Mouse (Mus musculus): ENCODE measurements around the gene Marf1.
A peak's percentile ranks its signal among the peaks of the same experiment; 100 is the strongest.
"Not testable (repeated sequence)": the region's sequence is repeated elsewhere in the genome, so short reads cannot be mapped to it uniquely, and the experiment has no call there.

Marf1 gene

DNA sequence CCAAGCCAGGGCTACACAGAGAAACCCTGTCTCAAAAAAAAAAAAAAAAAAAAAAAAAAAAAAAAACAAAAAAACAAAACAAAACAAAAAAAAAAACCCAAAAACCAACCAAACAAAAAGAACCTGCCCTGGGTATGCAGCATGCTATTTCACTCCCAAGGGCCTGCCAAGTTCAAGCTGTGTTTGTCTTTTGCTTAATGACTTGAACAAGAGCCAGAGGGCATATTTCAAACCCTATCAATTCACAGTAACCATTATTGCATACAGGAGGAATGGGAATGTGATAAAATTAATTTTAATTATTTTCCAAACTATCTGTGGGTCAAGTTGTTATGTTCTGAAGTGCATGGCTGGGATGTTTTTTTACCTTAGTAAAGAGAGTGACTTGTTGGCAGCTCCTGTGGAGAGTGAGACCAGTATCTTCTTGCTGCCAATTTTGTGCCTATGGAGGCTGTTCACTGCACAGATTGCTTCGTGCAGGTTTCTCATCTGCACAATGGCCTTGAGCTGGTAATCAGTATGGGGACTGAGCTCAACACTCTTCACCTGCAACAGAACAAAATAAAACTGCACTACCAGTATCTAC lies 25.1 kb downstream of the Marf1 start:
- no peak for DNase-seq (ENCODE audit: low spot score)

DNA sequence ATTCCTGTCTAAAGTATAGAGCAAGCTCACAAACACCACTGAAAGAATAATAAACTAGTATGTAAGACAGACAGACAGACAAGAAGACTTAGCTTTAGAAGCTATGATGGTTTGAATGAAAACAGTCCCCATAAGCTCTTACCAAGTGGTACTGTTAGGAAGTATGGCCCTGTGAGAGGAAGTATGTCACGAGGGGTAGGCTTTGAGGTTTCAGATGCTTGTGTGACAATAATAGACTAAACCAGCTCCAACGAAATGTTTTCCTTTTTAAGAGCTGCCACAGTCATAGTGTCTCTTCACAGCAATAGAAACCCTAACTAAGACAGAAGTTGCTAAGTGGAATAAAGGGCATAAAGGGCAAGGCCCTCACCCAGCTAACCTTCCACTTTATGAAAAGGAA lies 28.1 kb downstream of the Marf1 start:
- DNase-seq (ENCODE audit: low spot score), result no peak

DNA sequence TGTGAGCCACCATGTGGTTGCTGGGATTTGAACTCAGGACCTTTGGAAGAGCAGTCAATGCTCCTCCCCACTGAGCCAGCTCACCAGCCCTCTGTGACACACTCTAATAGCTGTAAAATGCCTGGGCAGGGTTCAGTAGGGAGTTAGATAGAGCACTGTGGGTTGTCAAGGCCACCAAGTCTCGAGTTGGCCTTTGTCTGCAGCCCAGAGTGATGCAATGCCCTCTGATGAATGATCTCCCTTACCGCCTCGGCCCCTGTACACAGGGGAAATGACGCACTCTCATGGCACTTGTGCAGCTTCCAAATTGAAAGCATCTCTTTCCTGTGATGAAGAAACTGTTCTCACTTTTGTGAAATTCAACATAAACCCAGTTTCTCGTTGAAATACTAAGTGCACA lies 31.3 kb downstream of the Marf1 start:
- no peak for DNase-seq (ENCODE audit: low spot score)

DNA sequence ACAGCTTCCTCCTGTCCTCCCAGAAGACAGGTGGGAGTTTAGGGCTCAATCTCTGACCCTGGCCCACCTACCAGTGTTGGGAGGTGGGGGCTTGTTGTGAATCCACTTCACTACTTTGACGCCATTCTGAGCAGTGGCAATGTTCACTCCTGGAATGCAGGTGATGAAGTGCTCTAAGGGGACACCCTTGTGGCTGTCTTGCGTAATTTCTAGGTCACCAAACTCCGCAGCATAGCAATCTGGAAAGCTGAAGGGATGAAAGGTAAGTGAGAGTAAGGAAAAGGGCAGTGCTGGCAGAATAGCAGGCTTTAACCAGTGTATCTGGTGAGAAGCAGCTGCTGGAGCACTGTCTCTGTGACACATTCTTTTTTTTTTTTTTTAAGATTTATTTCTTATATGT lies 31.8 kb downstream of the Marf1 start:
- no peak for DNase-seq (ENCODE audit: low spot score)

DNA sequence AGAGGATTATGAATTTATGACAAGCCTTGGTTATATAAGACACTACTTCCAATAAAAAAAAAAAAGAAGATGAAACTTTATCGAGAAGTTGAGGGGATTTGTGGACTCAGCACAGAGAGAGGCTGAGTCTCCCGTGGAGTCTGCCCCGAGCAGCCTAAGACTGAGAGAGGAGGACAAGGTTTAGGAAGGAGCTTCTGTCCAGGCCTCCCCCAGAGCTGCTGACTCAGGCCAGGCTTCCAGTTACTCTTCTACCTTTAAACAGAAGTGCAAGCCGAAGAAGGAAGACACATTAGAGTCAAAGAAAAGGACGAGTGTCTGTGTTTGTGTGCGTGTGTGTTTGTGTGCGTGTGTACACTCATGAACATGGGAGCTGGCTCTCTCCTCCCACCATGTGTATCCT lies 32.4 kb downstream of the Marf1 start:
- DNase-seq (ENCODE audit: low spot score), result no peak

DNA sequence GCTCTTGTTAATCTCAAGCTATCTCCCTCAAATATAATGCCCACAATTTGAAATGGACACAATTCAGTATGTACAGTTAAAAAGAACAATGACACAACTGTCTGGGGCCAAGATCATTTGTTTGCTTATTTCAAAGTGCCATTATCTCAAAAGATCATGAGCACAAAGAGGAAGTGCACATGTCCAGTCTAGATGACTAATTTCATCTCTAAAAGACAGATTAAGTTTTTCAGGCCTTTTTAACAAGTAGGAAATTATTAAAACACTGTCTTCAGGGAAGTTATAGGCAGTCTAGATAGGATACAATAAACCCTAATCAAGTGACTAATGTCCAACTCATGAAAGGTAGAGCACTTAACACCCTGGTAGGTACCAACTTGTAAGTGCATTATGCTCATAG lies 34.2 kb downstream of the Marf1 start:
- DNase-seq (ENCODE audit: low spot score), result no peak

DNA sequence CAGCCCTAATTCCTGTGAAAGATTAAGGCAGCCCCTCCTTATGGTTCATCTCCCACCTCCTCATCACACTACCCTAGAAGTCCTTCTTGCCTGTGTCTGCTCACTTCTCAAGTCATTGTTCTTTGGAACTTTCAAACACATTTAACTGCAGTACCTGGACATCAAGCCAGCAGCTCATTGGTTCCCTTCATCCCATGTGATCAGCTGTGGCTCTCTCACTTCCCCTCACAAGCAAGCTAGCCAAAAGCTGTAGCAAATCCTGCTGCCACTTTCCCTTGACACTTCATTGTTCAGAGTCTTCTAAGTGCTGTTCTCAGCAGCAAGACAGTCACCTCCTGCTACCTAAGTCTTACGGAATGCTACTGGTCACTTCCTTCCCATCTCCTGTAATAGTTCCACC lies 37.9 kb downstream of the Marf1 start:
- no peak for DNase-seq (ENCODE audit: low spot score)

DNA sequence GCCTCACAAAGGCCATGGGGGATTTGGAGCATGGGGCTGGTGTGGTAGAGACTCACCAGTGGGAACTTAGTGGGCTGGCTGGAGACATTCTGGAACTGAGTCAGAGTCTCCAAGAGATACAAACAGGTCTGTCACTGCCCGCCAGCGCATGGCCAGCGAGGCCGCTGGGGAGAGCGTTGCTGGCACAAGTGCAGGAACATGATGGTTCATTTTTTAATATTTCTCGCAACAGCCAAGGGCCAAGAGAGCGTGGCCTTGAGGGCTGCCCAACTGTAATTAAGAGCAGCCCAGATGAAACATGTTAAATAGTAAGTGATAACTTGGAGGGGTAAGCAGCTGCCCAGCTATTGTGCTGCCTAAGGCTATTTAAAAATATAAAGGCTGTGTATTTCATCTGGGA lies 38.4 kb downstream of the Marf1 start:
- DNase-seq (ENCODE audit: low spot score), result peak; percentile 75

DNA sequence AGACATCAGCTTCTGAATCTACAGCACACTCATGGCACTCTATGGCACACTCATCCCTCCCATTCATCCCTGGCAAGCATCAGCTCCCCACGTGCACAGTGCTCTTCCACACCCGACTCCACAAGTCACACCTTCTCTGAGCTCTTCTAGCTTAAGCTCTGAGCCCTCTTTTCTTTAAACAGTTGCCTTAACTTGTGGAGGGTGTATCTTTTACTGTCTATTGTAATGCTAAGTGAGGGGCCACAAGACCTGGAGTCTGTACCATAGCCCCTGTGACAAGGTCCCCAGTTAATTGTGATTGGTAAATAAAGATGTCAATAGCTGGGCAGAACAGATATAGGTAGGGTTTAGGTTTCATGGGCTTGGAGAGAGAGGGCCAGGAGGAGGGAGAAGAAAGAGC lies 39.2 kb downstream of the Marf1 start:
- DNase-seq (ENCODE audit: low spot score), result no peak

DNA sequence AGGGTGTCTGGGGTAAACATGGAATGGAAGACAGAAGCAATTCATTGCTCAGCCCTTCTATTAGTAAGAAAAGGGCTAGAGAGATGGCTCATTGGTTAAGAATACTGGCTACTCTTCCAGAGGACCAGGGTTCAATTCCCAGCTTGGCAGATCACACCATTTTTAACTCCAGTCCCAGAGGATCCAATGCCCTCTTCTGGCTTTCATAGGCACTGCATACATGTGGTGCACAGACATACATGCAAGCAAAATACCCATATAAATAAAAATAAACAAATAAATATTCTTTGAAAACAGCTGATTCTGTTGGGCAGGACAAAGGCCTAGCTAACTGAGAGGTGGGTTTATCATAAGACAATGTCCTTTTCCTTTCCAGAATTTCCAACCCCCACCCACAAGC lies 40.6 kb downstream of the Marf1 start:
- DNase-seq (ENCODE audit: low spot score), result no peak

DNA sequence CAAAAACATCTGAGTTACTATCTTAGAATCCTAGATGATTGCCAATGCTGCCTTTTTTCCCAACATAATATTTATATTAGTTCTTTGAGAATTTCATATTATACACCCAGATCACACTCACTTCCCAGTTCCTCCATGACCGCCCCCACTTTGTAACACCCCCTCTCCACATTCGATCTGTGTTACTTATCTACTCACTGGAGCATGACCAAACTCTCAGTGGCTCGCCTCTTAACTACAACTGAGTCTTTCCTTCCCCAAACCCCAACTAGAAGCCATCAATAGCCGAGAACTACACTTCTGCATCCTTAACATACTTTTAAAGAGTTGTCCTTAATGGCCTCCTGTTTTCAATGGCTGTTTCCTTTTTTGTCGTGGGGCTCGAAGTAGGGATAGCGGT lies 41.6 kb downstream of the Marf1 start:
- DNase-seq (ENCODE audit: low spot score), result no peak

DNA sequence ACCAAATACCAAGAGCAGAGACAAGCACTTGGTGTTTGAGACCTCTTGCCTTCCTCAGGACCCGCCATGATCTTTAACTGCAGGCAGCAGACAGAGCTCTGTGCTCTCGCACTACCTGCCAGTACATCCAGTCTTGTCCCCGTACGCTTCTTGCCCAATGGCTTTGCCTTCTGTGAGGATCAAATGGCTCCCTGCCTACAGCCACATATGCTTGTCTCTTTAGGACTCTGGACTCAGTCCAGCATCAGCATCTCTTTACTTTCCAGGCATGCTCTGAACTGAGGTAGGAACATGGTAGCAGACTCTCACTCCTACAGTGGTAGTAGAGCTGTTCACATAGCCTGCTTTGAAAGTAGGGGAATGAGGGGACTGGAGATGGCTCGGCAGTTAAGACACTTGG lies 42.2 kb downstream of the Marf1 start:
- DNase-seq (ENCODE audit: low spot score), result no peak

DNA sequence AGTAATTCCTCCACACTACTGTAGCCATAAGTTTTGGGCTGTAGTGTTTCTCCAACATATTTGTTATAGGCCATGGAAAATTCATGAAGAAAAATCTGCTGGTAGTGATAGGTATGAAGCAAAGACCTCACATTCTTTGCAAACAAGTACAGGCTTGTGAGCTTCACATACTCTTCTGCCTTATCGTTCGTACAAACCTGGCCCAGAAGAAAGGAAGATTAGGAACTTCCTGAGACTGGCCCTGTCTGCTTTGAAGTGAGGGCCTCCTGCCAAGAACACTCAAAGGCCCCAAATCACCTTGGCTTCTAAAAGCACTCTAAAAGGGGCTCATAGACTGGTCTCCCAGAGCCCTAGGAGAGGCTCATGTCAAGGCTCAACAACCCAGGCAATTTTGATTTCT lies 45.9 kb downstream of the Marf1 start:
- DNase-seq (ENCODE audit: low spot score), result no peak

DNA sequence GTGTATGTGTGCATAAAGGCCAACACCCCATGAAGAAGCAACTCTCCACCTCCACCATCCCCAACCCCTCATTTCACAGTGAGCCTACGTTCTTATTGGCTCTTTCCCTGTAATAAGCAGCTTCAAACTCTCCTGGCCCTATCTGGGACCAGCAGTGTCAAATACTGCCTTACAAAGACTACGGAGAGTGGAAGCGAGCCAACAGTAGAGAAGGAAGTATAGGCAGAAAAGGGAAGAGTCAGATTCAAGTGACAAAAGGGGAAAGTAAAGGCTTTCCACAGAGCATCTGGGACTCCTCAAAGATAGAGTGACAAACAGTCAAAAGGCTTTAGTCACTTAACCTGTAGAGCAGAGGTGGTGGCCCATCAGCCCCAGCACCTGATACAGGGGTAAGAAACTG lies 50.4 kb downstream of the Marf1 start:
- no peak for DNase-seq (ENCODE audit: low spot score)

DNA sequence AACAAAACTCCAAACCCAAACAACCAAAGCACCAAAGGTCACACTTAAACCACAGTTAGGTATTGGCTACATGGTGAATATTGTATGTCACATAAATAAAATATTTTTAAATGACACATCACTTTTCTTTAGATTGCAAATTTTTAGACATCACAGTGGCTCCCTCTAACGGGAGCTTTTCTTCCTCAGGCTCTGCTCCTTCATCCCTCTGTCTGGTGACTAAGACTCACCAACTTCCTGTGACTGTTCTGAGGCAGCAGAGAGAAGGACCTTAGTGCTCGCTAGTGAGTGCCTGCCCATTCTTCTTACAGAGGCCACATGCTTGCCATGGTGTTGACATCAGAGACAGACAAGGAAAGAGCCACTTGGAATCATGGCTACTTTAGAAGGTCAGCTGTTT lies 51.0 kb downstream of the Marf1 start:
- DNase-seq (ENCODE audit: low spot score), result no peak

DNA sequence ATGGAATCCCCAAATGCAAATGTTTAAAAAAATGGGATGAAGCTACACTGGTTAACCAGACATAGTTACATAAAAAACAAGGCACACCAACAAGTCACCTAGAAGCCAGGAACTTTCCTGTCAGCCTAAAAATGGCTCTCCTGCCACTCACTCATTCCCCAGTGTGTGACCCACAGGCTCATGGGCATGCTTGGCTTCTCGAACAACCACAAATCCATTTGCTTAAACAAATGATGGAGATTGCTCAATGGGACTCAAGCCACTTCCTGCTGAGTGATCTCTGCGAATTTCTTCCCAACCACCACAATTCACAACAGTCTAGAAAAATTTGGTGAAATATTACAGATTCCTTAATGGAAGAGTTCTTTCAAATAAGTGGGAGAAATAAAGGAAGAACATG lies 52.2 kb downstream of the Marf1 start:
- DNase-seq (ENCODE audit: low spot score), result no peak

DNA sequence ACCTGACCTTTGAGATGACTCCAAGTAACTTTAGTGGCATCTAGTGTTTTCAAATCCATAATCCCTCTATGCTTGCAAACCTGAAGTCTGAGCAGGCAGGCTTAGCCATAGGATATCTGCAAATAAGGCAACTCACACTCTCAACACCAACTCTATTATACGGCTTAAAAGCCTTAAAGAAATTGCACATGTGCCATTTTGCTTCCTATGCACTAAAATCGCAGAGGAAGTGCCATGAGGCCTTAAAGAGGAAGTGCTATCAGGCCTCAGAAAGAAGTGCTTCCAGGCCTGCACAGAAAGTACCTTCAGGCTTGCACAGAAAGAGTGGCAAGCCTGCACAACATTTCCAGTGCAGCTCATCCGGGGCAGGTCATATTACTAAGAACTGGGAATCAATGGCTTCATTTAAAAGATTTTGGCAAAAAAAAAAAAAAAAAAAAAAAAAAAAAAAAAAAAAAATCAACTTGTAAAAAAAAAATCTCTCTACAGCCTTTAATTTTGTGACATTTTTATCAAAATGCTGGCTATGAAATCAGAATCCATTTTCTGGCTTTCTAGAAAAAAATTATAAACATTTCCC lies 53.4 kb downstream of the Marf1 start:
- no peak for DNase-seq (ENCODE audit: low spot score)

DNA sequence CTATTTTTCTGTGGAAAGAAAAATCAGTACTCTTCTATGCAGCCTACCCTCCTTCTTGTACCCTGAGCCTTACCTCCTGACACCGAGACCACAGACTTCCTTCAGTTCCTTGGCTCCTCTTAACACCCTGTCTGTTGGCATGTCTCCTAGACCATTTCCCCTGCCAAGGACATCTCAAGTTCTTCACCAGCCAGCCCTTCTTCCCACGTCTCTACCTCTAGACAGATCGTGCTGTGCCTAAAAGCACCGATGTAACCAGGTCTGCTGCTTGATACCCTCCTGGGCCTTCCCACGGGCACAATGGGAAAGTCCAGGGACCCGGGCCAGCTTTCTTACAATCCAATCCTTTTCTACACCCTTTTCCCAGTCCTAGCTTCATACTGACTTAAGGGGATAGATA lies 57.3 kb downstream of the Marf1 start:
- DNase-seq (ENCODE audit: low spot score), result peak; percentile 26

DNA sequence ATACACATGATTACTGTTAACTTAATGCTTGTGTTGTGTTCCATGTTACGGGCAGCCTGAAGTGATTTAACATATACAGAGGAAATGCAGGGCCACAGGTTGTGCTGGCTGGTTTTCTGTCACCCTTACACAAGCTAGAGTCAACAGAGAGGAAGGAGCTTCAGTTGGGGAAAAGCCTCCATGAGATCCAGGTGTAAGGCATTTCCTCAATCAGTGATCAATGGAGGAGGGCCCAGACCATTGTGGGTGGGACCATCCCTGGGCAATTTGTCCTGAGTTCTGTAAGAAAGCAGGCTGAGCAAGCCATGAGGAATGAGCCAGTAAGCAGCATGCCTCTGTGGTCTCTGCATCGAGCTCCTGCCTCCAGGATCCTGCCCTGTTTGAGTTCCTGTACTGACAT lies 71.4 kb downstream of the Marf1 start:
- DNase-seq (ENCODE audit: low spot score), result no peak

DNA sequence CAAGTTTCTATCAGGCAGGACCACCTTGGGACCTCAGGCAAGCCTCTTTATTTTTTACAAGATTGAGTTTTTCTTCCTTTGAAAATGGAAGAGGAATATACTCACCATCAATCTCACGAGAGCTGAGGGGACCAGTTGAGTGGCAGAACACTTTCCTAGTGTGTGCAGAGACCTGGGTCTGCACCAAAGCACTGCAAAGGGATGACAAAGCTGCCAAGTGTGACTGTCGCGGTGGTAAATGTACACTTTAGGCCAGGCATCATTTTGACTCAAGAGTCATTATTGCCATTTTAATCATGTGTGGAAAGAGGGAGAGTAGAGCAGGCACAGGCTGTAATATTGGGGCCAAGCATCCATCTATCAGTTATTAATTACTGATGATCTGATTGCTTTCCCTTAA lies 73.9 kb downstream of the Marf1 start:
- DNase-seq (ENCODE audit: low spot score), result no peak

DNA sequence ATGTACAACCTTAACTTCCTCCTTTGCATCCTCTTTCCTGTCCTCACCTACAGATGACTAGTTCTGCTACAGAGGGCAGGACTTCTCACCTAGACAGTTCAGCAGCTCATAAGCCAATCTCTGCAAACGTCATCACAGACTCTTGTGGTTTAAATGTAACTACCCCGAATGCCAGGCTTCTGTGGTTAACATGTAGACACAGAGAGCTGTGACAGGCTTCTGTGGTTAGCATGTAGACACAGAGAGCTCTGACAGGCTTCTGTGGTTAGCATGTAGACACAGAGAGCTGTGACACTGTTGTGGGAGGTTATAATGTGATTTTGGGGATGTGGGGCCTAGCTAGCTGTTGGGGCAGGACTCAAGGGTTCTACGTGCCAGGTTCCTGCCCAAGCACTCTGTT lies 74.9 kb downstream of the Marf1 start:
- DNase-seq (ENCODE audit: low spot score), result no peak

DNA sequence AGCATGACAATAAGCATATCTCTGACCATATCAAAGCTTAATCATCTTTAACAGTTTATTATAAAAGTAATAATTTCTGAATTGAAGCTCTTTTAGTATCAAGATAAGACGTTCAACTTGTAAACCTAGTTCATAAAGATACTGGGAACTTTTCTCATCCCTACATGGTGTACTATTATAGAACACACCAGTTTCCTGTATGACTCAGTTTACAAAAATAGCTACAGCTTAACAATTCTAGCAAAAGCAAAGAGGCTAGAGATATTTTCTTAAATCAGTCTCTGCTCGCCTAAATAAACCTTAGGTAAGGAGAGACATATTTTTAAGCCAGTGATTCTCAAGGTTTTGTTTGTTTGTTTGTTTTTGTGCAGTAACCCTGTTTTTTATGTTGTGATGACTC lies 80.2 kb downstream of the Marf1 start:
- DNase-seq (ENCODE audit: low spot score), result no peak

DNA sequence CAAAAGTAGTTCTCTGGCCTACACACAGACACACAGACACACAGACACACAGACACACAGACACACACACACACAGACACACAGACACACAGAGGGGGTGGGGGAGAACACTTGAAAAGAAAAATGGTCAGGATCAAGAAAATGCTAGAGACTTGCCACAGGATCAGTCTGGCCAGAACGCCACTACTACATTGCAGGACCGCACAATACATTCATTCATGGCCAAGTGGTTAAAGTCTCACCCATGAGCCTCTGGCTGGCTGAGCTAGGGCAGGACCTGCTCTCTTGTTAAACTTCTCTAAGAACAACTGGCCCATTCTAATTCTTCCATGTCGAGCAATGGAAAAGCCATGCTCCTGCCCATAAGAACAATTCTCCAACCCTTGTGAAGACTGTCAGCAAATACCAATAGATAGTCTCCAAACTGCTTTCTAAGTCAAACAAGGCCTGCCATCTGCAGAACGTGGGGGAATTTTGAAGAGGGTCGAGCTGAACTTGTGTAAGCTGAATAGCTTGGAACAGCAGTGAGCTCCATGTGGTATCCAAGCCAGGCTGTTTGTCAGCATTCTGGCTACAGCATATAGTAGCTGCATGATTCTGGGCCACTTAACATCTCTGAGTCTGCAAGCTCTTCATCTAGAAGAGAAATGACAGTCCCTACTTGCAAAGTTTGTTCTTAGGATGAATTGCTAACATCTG lies 92.5 kb downstream of the Marf1 start:
- no peak for DNase-seq (ENCODE audit: low spot score)

DNA sequence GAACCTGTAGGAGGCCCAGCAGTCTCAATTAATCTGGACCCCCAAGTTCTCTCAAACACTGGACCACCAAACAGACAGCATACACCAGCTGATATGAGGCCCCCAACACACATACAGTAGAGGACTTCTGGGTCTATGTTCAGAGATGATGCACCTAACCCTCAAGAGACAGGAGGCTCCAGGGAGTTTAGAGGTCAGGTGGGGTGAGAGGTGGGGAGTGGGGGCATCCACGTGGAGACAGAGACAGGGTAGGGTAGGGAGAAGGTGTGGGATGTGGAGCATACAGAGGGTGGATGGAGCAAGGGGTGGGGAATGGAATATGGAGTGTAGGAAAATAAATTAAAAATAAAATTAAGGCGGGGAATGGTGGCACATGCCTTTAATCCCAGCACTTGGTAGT lies 94.5 kb downstream of the Marf1 start:
- DNase-seq (ENCODE audit: low spot score), result not testable (repeated sequence)

Measured in testis, postnatal 14 days (tissue).